Mouse (Mus musculus) megakaryocyte-erythroid progenitor cell, adult 5-6 weeks (primary cell): ENCODE data around the gene Neurod6. TPM values are rescaled to one million over a fixed set of nuclear protein-coding genes. Genes with fewer than 3 reads are reported as not detected.
A peak's percentile ranks its signal among the peaks of the same experiment; 100 is the strongest.

Experiments
- ATAC-seq: replicated peaks from 2 replicates; pipeline ENCODE4 v1.8.0; 2016; ENCODE audit warnings: mild to moderate bottlenecking, inconsistent platforms; ENCODE audit not compliant: severe bottlenecking, poor library complexity, low FRiP score, low TSS enrichment
- total RNA-seq, 2 experiments: library from RNA; stranded (forward) in 1 of 2; stranded (reverse) in 1 of 2; fragments of 200-1000, 215-1000 nt in 1 of 2; fragments of >200 nt in 1 of 2; fragmentation: Nextera tagmentation in 1 of 2; gene quantifications; 2 replicates each; pipeline ENCODE4 v1.2.3; 2014 to 2017

The Neurod6 gene
- total RNA-seq, 2 experiments from 2014 or later: not detected

- no peak for ATAC-seq
Measured at GRCm38 (mm10) chr6:55647771-55648280, 33.2 kb downstream of the Neurod6 start.

GRCm38 (mm10) chr6:55646824-55647560 lies 34.1 kb downstream of the Neurod6 start:
- peak; percentile 56; the same call in 1 of the 2 replicates for ATAC-seq

- ATAC-seq: no peak
Measured at GRCm38 (mm10) chr6:55646111-55646823, 34.8 kb downstream of the Neurod6 start.

GRCm38 (mm10) chr6:55634662-55635061 lies 46.4 kb downstream of the Neurod6 start:
- ATAC-seq: peak; percentile 99

Other genes starting within 250 kb of the Neurod6 start
- not detected in 2 replicates for gene Adcyap1r1, start 229.3 kb downstream of the Neurod6 start, total RNA-seq (2014; fragmentation: Nextera tagmentation)
- gene Adcyap1r1, start 229.3 kb downstream of the Neurod6 start, total RNA-seq (2017): not detected in 2 replicates
- not detected in 2 replicates for gene Itprid1, start 155.6 kb upstream of the Neurod6 start, total RNA-seq (2014; fragmentation: Nextera tagmentation)
- gene Itprid1, start 155.6 kb upstream of the Neurod6 start, total RNA-seq (2017): not detected in 2 replicates